8 mouse cellular contexts compared by ENCODE assay signal in genomic region chr5:31094100-31094798, GRCm38 (mm10). TPM values are rescaled to one million over a fixed set of nuclear protein-coding genes. Genes with fewer than 3 reads are reported as not detected.
DNase-seq lines count a peak whose midpoint lies in the region; ATAC-seq and TF ChIP-seq lines count a peak whose summit lies in the region.

No protein-coding gene starts in this region.

- TF ChIP-seq CTCF in gastrocnemius, adult 2 months (IDR thresholded peaks at IDR 0.05), result no peak

- intact Hi-C loops in gastrocnemius, adult 2 months (cut with DNase I), result no loop called here
- intact Hi-C loops in gastrocnemius, postnatal 14 days (cut with DNase I; ENCODE audit: low total_unique reads), result no loop called here

- H3K9me3 ChIP-seq in forebrain, embryonic 16.5 days (ENCODE audit: control insufficient read depth, low read length), result no peaks in the 10 kb centered on the region
- H3K9me3 ChIP-seq in liver, embryonic 16.5 days (replicated peaks; ENCODE audit: control insufficient read depth, low read length), result no peaks in the 10 kb centered on the region

- no peak for ATAC-seq in forebrain, embryonic 16.5 days
- ATAC-seq in liver, embryonic 16.5 days (ENCODE audit: low read depth), result no peak

- H3K27ac ChIP-seq in gastrocnemius, adult 2 months, result no peak overlapping the region
- H3K27ac ChIP-seq in forebrain, embryonic 16.5 days (ENCODE audit: low read length), result no peak overlapping the region
- no peak overlapping the region for H3K27ac ChIP-seq in liver, embryonic 16.5 days (ENCODE audit: low read length)

- no peaks in the 10 kb centered on the region for H3K36me3 ChIP-seq in forebrain, embryonic 16.5 days (ENCODE audit: control insufficient read depth, insufficient read depth)
- no peaks in the 10 kb centered on the region for H3K36me3 ChIP-seq in liver, embryonic 16.5 days (ENCODE audit: control insufficient read depth, insufficient read depth)

- peak overlapping the region; percentile 67 for H3K4me3 ChIP-seq in gastrocnemius, adult 2 months
- peak overlapping the region; percentile 45 for H3K4me3 ChIP-seq in forebrain, embryonic 16.5 days (replicated peaks; ENCODE audit: low read length)
- peak overlapping the region; percentile 46 for H3K4me3 ChIP-seq in liver, embryonic 16.5 days (ENCODE audit: low read depth, low read length)

- peaks cover 75% of the 10 kb centered on the region for H3K27me3 ChIP-seq in forebrain, embryonic 16.5 days (replicated peaks; ENCODE audit: control insufficient read depth, insufficient read depth, low read length)
- peaks cover 73% of the 10 kb centered on the region for H3K27me3 ChIP-seq in liver, embryonic 16.5 days (ENCODE audit: control insufficient read depth, insufficient read depth, low read depth, low read length)

- no peak for DNase-seq in gastrocnemius, adult 2 months
- DNase-seq in gastrocnemius, postnatal 14 days, result no peak
- DNase-seq in CD4-positive, CD25-positive, alpha-beta regulatory T cell, adult 2 months (ENCODE audit: low read depth, low spot score), result peak; percentile 42
- DNase-seq in thymus, postnatal 14 days, result peak; percentile 55
- DNase-seq in gastrocnemius, adult 18-20 months (ENCODE audit: low spot score), result no peak
- no peak for DNase-seq in layer of hippocampus, postnatal 14 days (ENCODE audit: low spot score in 2 of 2)

- peaks cover 32% of the 10 kb centered on the region for H3K4me1 ChIP-seq in forebrain, embryonic 16.5 days (replicated peaks; ENCODE audit: control insufficient read depth, insufficient read depth, low read length)
- peaks cover 3% of the 10 kb centered on the region for H3K4me1 ChIP-seq in liver, embryonic 16.5 days (ENCODE audit: control insufficient read depth, low read depth, low read length)

- 2% methylated on average over 29 of the region's 29 CpGs for WGBS in forebrain, embryonic 16.5 days
- WGBS in liver, embryonic 16.5 days (ENCODE audit: insufficient replicate concordance), result 3% methylated on average over 29 of the region's 29 CpGs

- peak overlapping the region; percentile 64 for H3K4me2 ChIP-seq in forebrain, embryonic 16.5 days (ENCODE audit: low read length)
- H3K4me2 ChIP-seq in liver, embryonic 16.5 days (ENCODE audit: low read depth, low read length), result peak overlapping the region; percentile 60

- no peak overlapping the region for H3K9ac ChIP-seq in forebrain, embryonic 16.5 days (replicated peaks; ENCODE audit: low read depth, low read length)
- no peak overlapping the region for H3K9ac ChIP-seq in liver, embryonic 16.5 days (ENCODE audit: low read depth, low read length)

RNA-seq across cellular contexts. Expression of gene Dnajc5g, which starts 11.8 kb away (rescaled TPM):
- total RNA-seq in gastrocnemius, adult 2 months (2021), result not detected
- total RNA-seq in gastrocnemius, postnatal 14 days (2021), result not detected
- not detected in 2 replicates for polyA plus RNA-seq in forebrain, embryonic 16.5 days (2015; fragmentation: Nextera tagmentation; extraction: Ambion mirVana)
- polyA plus RNA-seq in liver, embryonic 16.5 days (2015; fragmentation: Nextera tagmentation; extraction: Ambion mirVana), result not detected in 2 replicates
- not detected for total RNA-seq in gastrocnemius, adult 18-20 months (2021)
- total RNA-seq in layer of hippocampus, postnatal 14 days (2021), result not detected

RNA-seq across cellular contexts. Expression of gene Slc30a3, which starts 13.8 kb away (rescaled TPM):
- total RNA-seq in gastrocnemius, adult 2 months (2021), result not detected
- total RNA-seq in gastrocnemius, postnatal 14 days (2021), result under 1 TPM in 1 of 2 experiments, not detected in 1; 0.10 TPM
- polyA plus RNA-seq in forebrain, embryonic 16.5 days (2015; fragmentation: Nextera tagmentation; extraction: Ambion mirVana), result 1.6 and 1.9 TPM in 2 replicates
- polyA plus RNA-seq in liver, embryonic 16.5 days (2015; fragmentation: Nextera tagmentation; extraction: Ambion mirVana), result 0.39 and 0.48 TPM in 2 replicates
- total RNA-seq in gastrocnemius, adult 18-20 months (2021), result under 1 TPM in 1 of 2 experiments, not detected in 1; 0.09 TPM
- total RNA-seq in layer of hippocampus, postnatal 14 days (2021), result 10 to 100 TPM; 56.9 to 61.1 TPM

RNA-seq across cellular contexts. Expression of gene Trim54, which starts 22.3 kb away (rescaled TPM):
- 100 to 1,000 TPM; 356 to 504 TPM for total RNA-seq in gastrocnemius, adult 2 months (2021)
- total RNA-seq in gastrocnemius, postnatal 14 days (2021), result 100 to 1,000 TPM; 190 to 215 TPM
- not detected in 2 replicates for polyA plus RNA-seq in forebrain, embryonic 16.5 days (2015; fragmentation: Nextera tagmentation; extraction: Ambion mirVana)
- 0.41 and 0.57 TPM in 2 replicates for polyA plus RNA-seq in liver, embryonic 16.5 days (2015; fragmentation: Nextera tagmentation; extraction: Ambion mirVana)
- total RNA-seq in gastrocnemius, adult 18-20 months (2021), result 100 to 1,000 TPM; 438 to 512 TPM
- not detected for total RNA-seq in layer of hippocampus, postnatal 14 days (2021)

RNA-seq across cellular contexts. Expression of gene Cad, which starts 39.7 kb away (rescaled TPM):
- 10 to 100 TPM; 25.5 to 28.6 TPM for total RNA-seq in gastrocnemius, adult 2 months (2021)
- 10 to 100 TPM; 12.3 to 19.9 TPM for total RNA-seq in gastrocnemius, postnatal 14 days (2021)
- 19.8 and 20.1 TPM in 2 replicates for polyA plus RNA-seq in forebrain, embryonic 16.5 days (2015; fragmentation: Nextera tagmentation; extraction: Ambion mirVana)
- 13.0 and 14.2 TPM in 2 replicates for polyA plus RNA-seq in liver, embryonic 16.5 days (2015; fragmentation: Nextera tagmentation; extraction: Ambion mirVana)
- 10 to 100 TPM; 21.0 to 24.9 TPM for total RNA-seq in gastrocnemius, adult 18-20 months (2021)
- total RNA-seq in layer of hippocampus, postnatal 14 days (2021), result 10 to 100 TPM; 15.6 to 17.5 TPM

RNA-seq across cellular contexts. Expression of gene Ucn, which starts 44.4 kb away (rescaled TPM):
- not detected for total RNA-seq in gastrocnemius, adult 2 months (2021)
- total RNA-seq in gastrocnemius, postnatal 14 days (2021), result not detected
- not detected in 2 replicates for polyA plus RNA-seq in forebrain, embryonic 16.5 days (2015; fragmentation: Nextera tagmentation; extraction: Ambion mirVana)
- not detected in 2 replicates for polyA plus RNA-seq in liver, embryonic 16.5 days (2015; fragmentation: Nextera tagmentation; extraction: Ambion mirVana)
- not detected for total RNA-seq in gastrocnemius, adult 18-20 months (2021)
- not detected for total RNA-seq in layer of hippocampus, postnatal 14 days (2021)

Comparison
In these comparisons a context has a peak if more than half of its experiments do, and no peak if none do; other contexts are left out.
1. DNase-seq: peak in CD4-positive, CD25-positive, alpha-beta regulatory T cell, adult 2 months (single experiment) and thymus, postnatal 14 days (single experiment); none in gastrocnemius, adult 2 months (single experiment), gastrocnemius, postnatal 14 days (single experiment), gastrocnemius, adult 18-20 months (single experiment) and layer of hippocampus, postnatal 14 days (0 of 2).
2. RNA of gene Slc30a3, which starts 13.8 kb away (total RNA-seq): 56.9 to 61.1 TPM in layer of hippocampus, postnatal 14 days; not detected in gastrocnemius, adult 2 months, 0.10 TPM in gastrocnemius, postnatal 14 days and 0.09 TPM in gastrocnemius, adult 18-20 months; every median in the first group is over 10 times any median in the second.
3. RNA of gene Trim54, which starts 22.3 kb away (total RNA-seq): 438 to 512 TPM in gastrocnemius, adult 18-20 months, 356 to 504 TPM in gastrocnemius, adult 2 months and 190 to 215 TPM in gastrocnemius, postnatal 14 days; not detected in layer of hippocampus, postnatal 14 days; every median in the first group is over 100 times any median in the second.
4. Peak in every context shown above with its lines, with median percentiles within 50 percentile points of each other: H3K4me3 ChIP-seq.